Mouse (Mus musculus) monocyte, adult 2 months (primary cell): ENCODE results near the gene Ush2a.

Experiments used
- DNase-seq, 2 experiments: peaks; one replicate each; pipeline ENCODE4 v3.0.0; 2022; ENCODE audit warnings: low spot score in 2 of 2, low read depth in 1 of 2

The Ush2a gene

GRCm38 (mm10) chr1:188261903-188262682 is at the start of gene Ush2a:
Gene Ush2a (plus strand): TSS chr1:188262023.
- no peak for DNase-seq

DNA sequence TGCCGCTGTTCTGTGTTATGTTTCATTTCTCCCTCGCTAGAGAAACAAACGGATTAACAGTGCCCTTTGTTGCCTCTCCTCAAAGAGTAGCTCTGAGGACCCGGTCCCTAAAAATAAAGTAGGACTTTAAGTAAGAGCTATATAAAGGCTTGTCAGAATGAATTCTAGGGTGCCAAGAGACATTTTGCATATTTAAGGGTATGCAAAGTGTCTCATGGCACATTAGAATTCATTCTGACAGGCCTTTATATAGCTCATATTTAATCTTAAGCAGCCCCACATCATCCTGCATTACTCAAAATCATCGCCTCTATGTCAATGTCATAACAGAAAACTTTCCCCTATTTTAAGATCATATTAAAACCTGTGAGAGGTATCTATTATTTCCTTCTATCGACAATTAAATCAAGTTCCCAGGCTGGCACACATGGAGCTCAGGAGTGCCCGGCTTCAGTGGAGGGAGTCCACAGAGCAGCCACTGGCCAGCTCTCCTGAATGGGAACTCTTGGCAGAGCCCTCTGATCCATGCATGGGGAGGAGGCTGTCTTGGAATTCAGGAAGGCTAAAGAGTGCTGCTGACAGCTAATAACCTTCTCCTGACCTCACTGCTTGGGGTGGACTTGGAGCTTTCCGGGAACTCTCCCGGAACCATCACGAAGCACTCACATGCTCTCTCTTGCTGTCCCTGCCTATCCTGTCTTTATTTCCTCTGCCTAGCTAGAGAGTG is 46.8 kb upstream of the Ush2a start:
- DNase-seq: no peak

GRCm38 (mm10) chr1:188221226-188221792 is 40.5 kb upstream of the Ush2a start:
- DNase-seq: no peak

- no peak for DNase-seq
Measured at GRCm38 (mm10) chr1:188233036-188233724, 28.6 kb upstream of the Ush2a start.

DNA sequence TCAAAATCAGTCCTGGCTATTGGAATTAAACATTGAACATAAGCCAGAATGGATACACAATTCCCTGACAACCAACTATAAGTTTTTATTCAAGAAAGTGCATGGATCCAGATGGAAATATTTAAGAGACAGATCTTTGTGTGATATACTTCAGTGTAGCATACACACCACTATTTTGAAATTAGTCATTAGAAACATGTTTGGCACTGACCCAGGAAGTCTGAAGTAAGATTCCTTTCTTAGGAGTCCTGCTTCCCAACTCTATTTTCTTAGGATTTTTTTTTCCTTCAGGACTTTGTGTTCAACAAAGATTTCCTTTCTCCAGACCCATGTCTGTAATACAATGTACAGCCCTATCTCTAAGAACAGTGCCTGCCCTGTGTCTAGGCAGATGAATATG is 23.2 kb upstream of the Ush2a start:
- DNase-seq: no peak

DNA sequence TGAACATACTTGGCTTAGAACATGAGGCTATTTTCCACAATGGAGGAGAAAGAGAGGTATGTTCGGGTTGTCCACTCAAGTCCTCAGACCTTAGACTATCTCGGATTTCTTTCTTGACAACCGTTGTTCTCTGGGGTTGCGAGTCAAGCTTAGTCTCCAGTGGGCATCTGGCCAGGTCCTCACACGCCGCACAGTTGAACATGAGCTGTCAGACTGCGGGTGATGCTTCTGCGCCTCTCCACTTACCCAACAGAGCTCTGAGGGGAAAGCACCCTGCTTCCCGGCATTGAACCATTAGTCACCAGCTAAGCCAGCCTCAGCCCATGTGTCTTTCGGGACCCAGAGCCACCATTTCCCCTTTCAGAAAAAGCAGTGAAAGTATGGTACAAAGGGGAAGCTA is 20.1 kb upstream of the Ush2a start:
- DNase-seq: no peak

DNA sequence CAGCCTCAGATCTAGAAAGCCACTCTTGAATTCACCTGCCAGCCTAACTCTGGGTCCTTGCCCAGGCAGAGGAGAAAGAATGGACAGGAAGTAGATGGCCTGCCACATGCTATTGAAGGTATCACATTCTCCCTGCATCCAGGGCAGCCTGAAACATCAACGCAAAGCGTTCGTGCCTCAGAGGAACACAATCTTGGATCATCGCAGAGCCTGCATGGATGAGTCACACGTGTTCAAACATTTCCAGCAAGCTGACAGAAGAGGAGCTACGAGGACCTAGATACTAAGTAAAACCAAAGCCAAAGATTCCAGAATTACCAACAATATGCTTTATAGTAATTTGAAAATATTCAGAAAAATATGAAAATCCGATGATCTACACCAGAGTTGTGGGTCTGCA is 4.3 kb upstream of the Ush2a start:
- no peak for DNase-seq

GRCm38 (mm10) chr1:188260259-188261107 is 1.3 kb upstream of the Ush2a start:
- DNase-seq: no peak

GRCm38 (mm10) chr1:188267127-188267722 is 5.4 kb downstream of the Ush2a start:
- no peak for DNase-seq

- DNase-seq: no peak
Measured at GRCm38 (mm10) chr1:188269071-188269470, 7.2 kb downstream of the Ush2a start.

- DNase-seq: no peak
Measured at GRCm38 (mm10) chr1:188313303-188313702, 51.5 kb downstream of the Ush2a start.

DNA sequence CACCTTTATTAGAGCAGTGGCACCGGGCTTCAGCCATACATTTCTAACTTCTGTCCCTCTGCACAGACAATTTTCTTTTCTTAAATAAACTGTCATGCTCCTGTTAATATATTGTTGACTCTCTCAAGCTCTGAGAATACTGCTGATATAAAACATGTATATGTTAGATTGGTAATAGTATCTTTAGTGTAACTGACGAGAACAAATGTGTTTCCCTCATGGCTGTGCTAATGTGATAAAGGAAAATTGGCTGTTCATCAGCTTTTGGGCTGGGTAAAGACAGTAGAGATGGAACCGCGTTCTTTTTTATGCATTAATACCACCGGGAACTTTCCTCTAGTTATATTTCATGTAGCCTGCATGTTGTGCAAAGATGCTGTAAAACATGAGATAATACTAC is 54.8 kb downstream of the Ush2a start:
- DNase-seq: no peak

- no peak for DNase-seq
Measured at GRCm38 (mm10) chr1:188320204-188320603, 58.4 kb downstream of the Ush2a start.

- no peak for DNase-seq
Measured at GRCm38 (mm10) chr1:188321534-188321933, 59.7 kb downstream of the Ush2a start.

DNA sequence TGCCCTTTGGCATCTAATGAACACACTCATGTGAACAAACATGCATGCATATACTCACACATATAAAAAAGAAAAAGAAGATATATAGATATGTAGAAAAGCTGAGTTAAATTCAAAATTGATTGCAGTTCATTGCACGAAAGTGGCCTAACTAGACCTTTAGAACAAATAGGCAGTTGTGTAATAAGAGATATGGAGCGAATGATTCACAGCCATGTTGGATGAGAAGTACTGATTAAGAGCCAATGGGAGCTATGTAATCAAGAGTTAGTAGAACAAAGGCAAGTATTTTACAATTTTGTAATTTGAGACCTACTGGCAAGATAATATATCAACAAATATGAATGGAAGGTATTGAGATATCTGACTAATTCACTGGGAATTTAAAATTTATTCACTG is 68.6 kb downstream of the Ush2a start:
- DNase-seq: no peak

- no peak for DNase-seq
Measured at GRCm38 (mm10) chr1:188333936-188334335, 72.1 kb downstream of the Ush2a start.

GRCm38 (mm10) chr1:188347762-188348161 is 85.9 kb downstream of the Ush2a start:
- DNase-seq: no peak

DNA sequence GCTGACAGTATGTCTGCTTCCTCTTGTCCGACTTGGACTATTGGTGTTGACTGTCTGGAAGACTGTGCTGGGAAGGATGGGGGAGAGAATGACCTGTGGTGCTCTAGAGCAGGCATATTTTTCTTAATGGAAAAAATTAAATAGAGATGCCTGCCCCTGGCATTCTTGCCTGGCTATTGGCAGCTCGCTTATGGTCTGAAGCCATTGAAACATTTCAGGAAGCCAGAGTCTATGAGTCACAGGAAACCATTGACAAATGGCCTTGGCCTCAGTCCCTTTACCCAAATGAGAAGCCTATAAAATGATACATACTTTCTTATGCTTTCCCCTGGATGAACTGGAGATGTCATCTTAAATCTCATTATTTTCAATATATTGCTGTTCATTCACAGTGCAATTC is 92.9 kb downstream of the Ush2a start:
- DNase-seq: no peak

DNA sequence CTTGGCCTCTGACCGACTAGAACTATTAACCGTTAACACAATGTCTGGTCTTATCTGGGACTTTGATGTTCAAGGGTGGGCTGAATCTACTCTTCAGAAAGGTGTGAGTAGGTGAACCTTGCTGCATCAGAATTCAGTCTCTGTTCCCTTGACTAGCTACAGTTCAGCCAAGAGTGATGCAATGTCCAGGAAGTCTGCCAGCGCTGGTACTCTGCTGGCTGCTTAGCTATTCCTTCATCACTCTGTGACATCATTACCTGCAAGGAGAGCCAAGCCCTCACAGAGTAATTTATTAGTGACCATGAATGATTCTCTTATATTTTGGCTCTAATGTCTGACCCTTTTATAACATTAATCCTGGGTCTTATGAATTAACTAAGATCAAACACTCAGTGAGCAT is 101.7 kb downstream of the Ush2a start:
- no peak for DNase-seq

GRCm38 (mm10) chr1:188385180-188385579 is 123.4 kb downstream of the Ush2a start:
- no peak for DNase-seq
